Mouse (Mus musculus): ENCODE measurements around the gene Dgke. TPM values are rescaled to one million over a fixed set of nuclear protein-coding genes. Genes with fewer than 3 reads are reported as not detected.

The Dgke gene
- 4.5 and 5.1 TPM in 2 replicates for polyA plus RNA-seq (2015; fragmentation: Nextera tagmentation; extraction: Ambion mirVana)

DNA sequence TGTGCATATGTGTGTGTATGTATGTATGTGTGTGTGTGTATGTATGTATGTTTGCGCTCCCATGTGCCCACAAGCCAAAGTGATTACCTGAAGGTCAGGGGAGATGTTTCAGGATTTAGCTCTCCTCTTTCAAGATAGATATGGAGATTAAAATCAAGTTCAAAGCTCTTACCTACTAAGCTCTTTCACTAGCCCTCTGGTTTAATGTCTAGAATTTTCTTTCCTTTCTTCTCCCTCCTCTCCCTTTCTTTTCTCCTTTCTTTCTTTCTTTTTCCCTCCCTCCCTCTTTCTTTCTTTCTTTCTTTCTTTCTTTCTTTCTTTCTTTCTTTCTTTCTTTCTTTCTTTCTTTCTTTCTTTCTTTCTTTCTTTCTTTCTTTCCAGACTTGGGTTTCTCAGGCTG is at the start of gene Dgke:
Gene Dgke (minus strand): TSS at position 101 of the 400 bp plus-strand sequence.
- no peaks in the 10 kb centered on the region for H3K9me3 ChIP-seq (ENCODE audit: control insufficient read depth, low read length)
- H3K4me1 ChIP-seq (replicated peaks; ENCODE audit: control insufficient read depth, insufficient read depth, low read length): no peaks in the 10 kb centered on the region
- no peak for ATAC-seq (ENCODE audit: low read depth)
- WGBS: 94% methylated on average over 1 of the region's 1 CpGs
- H3K9ac ChIP-seq (ENCODE audit: low read length): no peak within 1 kb of the TSS
- H3K36me3 ChIP-seq (ENCODE audit: control insufficient read depth, insufficient read depth, low read length): no peaks in the 10 kb centered on the region
- H3K27ac ChIP-seq (ENCODE audit: low read length): peak within 1 kb of the TSS; percentile 66
- H3K4me3 ChIP-seq (ENCODE audit: low read length): no peak within 1 kb of the TSS
- no peaks in the 10 kb centered on the region for H3K27me3 ChIP-seq (ENCODE audit: control insufficient read depth, insufficient read depth, low read depth, low read length)
- H3K4me2 ChIP-seq (ENCODE audit: low read depth, low read length): no peak within 1 kb of the TSS

DNA sequence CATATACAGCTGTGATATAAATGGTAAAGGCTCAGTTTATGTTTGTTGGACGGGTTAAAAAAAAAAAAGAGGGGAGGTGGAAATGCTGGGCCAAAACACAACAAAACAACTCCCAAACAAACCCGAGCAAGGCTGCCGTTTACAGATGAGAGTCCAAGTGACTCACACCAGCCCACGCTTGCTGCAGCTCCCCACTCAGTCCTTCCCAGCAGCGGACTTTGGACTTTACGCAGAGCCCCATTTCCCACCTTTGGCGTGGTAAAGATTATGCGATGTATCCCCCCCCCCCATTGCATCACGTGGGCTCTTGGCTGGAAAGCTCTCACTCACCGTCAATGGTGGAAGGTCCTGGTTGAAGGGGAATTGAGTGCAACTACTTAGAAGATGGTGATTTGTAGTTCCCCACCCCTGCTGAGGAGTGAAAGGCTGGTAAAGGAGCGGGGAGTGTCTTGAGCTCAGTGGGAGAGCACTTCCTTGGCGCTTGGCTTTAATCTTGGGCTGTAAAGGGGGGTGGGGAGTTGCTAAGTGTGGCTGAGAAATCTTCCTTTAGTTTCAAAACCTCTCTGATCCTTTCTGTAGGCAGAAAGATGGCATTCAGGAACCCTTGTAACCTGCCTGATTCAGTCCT is 40.6 kb upstream of the Dgke start:
- Histone ChIP-seq H3K4me1 (replicated peaks; ENCODE audit: control insufficient read depth, insufficient read depth, low read length) (no peaks in the 10 kb centered on the region), H3K9ac (ENCODE audit: low read length) (no peak overlapping the region), H3K27me3 (ENCODE audit: control insufficient read depth, insufficient read depth, low read depth, low read length) (no peaks in the 10 kb centered on the region), H3K36me3 (ENCODE audit: control insufficient read depth, insufficient read depth, low read length) (no peaks in the 10 kb centered on the region), H3K4me3 (ENCODE audit: low read length) (no peak overlapping the region), H3K9me3 (ENCODE audit: control insufficient read depth, low read length) (no peaks in the 10 kb centered on the region), H3K27ac (ENCODE audit: low read length) (no peak overlapping the region), H3K4me2 (ENCODE audit: low read depth, low read length) (no peak overlapping the region)
- 34% methylated on average over 12 of the region's 12 CpGs for WGBS
- ATAC-seq (ENCODE audit: low read depth): no peak

DNA sequence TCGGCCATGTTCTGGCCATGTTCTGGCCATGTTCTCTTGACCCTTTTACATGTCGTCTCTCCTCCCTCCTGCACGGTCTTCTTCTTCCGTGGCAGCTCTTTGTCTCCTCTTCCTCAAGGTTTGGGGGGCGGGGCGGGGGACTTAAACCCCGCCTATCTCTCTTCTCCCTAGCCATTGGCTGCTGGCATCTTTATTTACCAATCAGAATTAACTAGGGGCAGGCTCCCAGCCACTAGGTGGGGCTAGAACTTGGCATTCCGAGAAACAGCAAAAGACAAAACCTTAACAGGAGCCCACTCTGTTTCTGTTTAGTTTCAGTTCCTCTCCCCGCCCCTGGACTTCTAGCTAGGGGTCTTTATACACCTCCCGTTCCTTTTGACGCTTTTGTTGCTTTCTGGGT is 39.2 kb upstream of the Dgke start:
- H3K4me2 ChIP-seq (ENCODE audit: low read depth, low read length): no peak overlapping the region
- H3K27me3 ChIP-seq (ENCODE audit: control insufficient read depth, insufficient read depth, low read depth, low read length): no peaks in the 10 kb centered on the region
- 86% methylated on average over 11 of the region's 11 CpGs for WGBS
- no peak overlapping the region for H3K9ac ChIP-seq (ENCODE audit: low read length)
- no peak overlapping the region for H3K4me3 ChIP-seq (ENCODE audit: low read length)
- no peaks in the 10 kb centered on the region for H3K36me3 ChIP-seq (ENCODE audit: control insufficient read depth, insufficient read depth, low read length)
- H3K9me3 ChIP-seq (ENCODE audit: control insufficient read depth, low read length): no peaks in the 10 kb centered on the region
- H3K4me1 ChIP-seq (replicated peaks; ENCODE audit: control insufficient read depth, insufficient read depth, low read length): no peaks in the 10 kb centered on the region
- H3K27ac ChIP-seq (ENCODE audit: low read length): no peak overlapping the region
- no peak for ATAC-seq (ENCODE audit: low read depth)

DNA sequence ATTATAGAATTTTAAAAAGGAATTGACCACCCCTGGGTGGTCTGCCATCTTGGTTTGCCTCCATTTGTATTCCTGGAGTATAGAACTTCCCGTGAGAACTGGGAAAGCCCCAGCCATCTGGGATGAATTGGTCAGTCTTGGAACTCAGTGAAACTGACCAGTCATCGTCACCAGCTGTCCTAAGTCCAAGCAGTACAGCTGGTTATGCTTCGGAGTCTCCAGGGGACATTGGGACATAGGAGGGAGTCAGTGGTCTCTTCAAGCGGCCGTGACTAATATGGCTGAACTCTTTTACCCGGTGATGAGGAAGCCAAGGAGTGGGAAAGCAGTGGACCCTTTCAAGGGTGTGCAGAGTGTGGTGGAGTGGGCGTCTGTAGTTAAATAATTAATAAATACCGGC is 38.6 kb upstream of the Dgke start:
- WGBS: 92% methylated on average over 8 of the region's 8 CpGs
- no peak overlapping the region for H3K4me2 ChIP-seq (ENCODE audit: low read depth, low read length)
- H3K4me1 ChIP-seq (replicated peaks; ENCODE audit: control insufficient read depth, insufficient read depth, low read length): 0 out of 2 replicates have a peak, but pooled peaks cover 2% of the 10 kb centered on the region
- H3K27ac ChIP-seq (ENCODE audit: low read length): no peak overlapping the region
- no peaks in the 10 kb centered on the region for H3K36me3 ChIP-seq (ENCODE audit: control insufficient read depth, insufficient read depth, low read length)
- H3K9me3 ChIP-seq (ENCODE audit: control insufficient read depth, low read length): no peaks in the 10 kb centered on the region
- no peak overlapping the region for H3K9ac ChIP-seq (ENCODE audit: low read length)
- H3K27me3 ChIP-seq (ENCODE audit: control insufficient read depth, insufficient read depth, low read depth, low read length): no peaks in the 10 kb centered on the region
- no peak overlapping the region for H3K4me3 ChIP-seq (ENCODE audit: low read length)
- no peak for ATAC-seq (ENCODE audit: low read depth)

DNA sequence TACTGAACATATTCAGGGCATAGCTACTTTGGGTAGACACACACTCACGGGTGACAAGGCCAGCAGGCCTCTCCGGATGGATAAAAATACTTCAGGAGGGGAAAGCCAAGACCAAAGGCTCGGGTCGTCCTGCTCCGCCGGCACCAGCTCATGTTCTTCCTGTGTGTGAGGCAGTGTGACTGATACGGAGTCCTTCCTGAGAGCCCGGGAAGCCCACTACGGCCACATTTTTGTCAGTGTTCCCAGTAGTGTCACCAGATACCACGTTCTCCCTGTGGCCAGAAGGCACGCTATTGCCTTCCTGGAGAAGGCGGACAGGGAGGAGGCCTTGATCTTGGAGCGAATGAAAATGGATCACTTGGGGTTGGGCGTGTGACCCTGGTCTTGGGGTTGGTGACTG is 36.5 kb upstream of the Dgke start:
- WGBS: 77% methylated on average over 14 of the region's 14 CpGs
- 0 out of 2 replicates have a peak, but pooled peaks cover 2% of the 10 kb centered on the region for H3K4me1 ChIP-seq (replicated peaks; ENCODE audit: control insufficient read depth, insufficient read depth, low read length)
- H3K9ac ChIP-seq (ENCODE audit: low read length): no peak overlapping the region
- ATAC-seq (ENCODE audit: low read depth): no peak
- no peak overlapping the region for H3K4me3 ChIP-seq (ENCODE audit: low read length)
- no peaks in the 10 kb centered on the region for H3K36me3 ChIP-seq (ENCODE audit: control insufficient read depth, insufficient read depth, low read length)
- H3K27me3 ChIP-seq (ENCODE audit: control insufficient read depth, insufficient read depth, low read depth, low read length): no peaks in the 10 kb centered on the region
- H3K27ac ChIP-seq (ENCODE audit: low read length): no peak overlapping the region
- H3K9me3 ChIP-seq (ENCODE audit: control insufficient read depth, low read length): no peaks in the 10 kb centered on the region
- H3K4me2 ChIP-seq (ENCODE audit: low read depth, low read length): no peak overlapping the region

DNA sequence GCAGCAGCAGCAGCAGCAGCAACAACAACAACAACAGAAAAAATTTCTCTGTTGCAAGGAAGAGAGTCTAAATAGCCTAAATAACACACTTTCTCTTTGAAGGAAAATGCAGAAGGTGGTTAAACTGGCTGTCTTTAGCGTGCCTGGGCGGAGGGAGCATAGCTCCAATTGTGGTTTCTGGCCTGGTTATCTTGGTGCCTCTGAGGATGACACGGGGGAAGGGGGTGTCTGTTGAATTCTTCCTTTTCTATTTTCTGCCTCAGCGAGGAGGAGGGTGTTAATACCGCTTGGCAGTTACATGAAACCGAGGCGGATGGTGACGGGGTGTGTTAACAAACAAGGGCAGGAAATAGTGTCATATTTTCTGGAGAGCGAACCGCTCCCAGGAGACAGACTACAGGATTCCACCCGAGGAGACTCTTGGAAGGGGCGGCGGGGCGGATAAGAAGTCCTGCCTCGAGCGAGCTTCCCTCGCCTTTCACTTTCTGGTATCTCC is 34.2 kb upstream of the Dgke start:
- H3K4me2 ChIP-seq (ENCODE audit: low read depth, low read length): peak overlapping the region; percentile 86
- H3K9ac ChIP-seq (ENCODE audit: low read length): peak overlapping the region; percentile 67
- no peaks in the 10 kb centered on the region for H3K36me3 ChIP-seq (ENCODE audit: control insufficient read depth, insufficient read depth, low read length)
- peak overlapping the region; percentile 34 for H3K27ac ChIP-seq (ENCODE audit: low read length)
- H3K4me3 ChIP-seq (ENCODE audit: low read length): peak overlapping the region; percentile 55
- H3K9me3 ChIP-seq (ENCODE audit: control insufficient read depth, low read length): no peaks in the 10 kb centered on the region
- 0 out of 2 replicates have a peak, but pooled peaks cover 2% of the 10 kb centered on the region for H3K4me1 ChIP-seq (replicated peaks; ENCODE audit: control insufficient read depth, insufficient read depth, low read length)
- peak; percentile 46 for ATAC-seq (ENCODE audit: low read depth)
- whole genome bisulfite sequencing: 10% methylated on average over 17 of the region's 17 CpGs
- no peaks in the 10 kb centered on the region for H3K27me3 ChIP-seq (ENCODE audit: control insufficient read depth, insufficient read depth, low read depth, low read length)

GRCm38 (mm10) chr11:89100403-89100802 is 33.8 kb upstream of the Dgke start:
- 0 out of 2 replicates have a peak, but pooled peaks cover 2% of the 10 kb centered on the region for H3K4me1 ChIP-seq (replicated peaks; ENCODE audit: control insufficient read depth, insufficient read depth, low read length)
- H3K36me3 ChIP-seq (ENCODE audit: control insufficient read depth, insufficient read depth, low read length): no peaks in the 10 kb centered on the region
- H3K4me3 ChIP-seq (ENCODE audit: low read length): peak overlapping the region; percentile 55
- ATAC-seq (ENCODE audit: low read depth): peak; percentile 91
- peak overlapping the region; percentile 67 for H3K9ac ChIP-seq (ENCODE audit: low read length)
- H3K27me3 ChIP-seq (ENCODE audit: control insufficient read depth, insufficient read depth, low read depth, low read length): no peaks in the 10 kb centered on the region
- H3K27ac ChIP-seq (ENCODE audit: low read length): no peak overlapping the region
- no peaks in the 10 kb centered on the region for H3K9me3 ChIP-seq (ENCODE audit: control insufficient read depth, low read length)
- peak overlapping the region; percentile 86 for H3K4me2 ChIP-seq (ENCODE audit: low read depth, low read length)
- 1% methylated on average over 9 of the region's 9 CpGs for WGBS

GRCm38 (mm10) chr11:89098930-89099329 is 32.3 kb upstream of the Dgke start:
- no peaks in the 10 kb centered on the region for H3K36me3 ChIP-seq (ENCODE audit: control insufficient read depth, insufficient read depth, low read length)
- H3K4me2 ChIP-seq (ENCODE audit: low read depth, low read length): no peak overlapping the region
- H3K27ac ChIP-seq (ENCODE audit: low read length): no peak overlapping the region
- WGBS: 73% methylated on average over 6 of the region's 6 CpGs
- H3K9me3 ChIP-seq (ENCODE audit: control insufficient read depth, low read length): no peaks in the 10 kb centered on the region
- H3K4me3 ChIP-seq (ENCODE audit: low read length): no peak overlapping the region
- H3K27me3 ChIP-seq (ENCODE audit: control insufficient read depth, insufficient read depth, low read depth, low read length): no peaks in the 10 kb centered on the region
- no peak for ATAC-seq (ENCODE audit: low read depth)
- 0 out of 2 replicates have a peak, but pooled peaks cover 2% of the 10 kb centered on the region for H3K4me1 ChIP-seq (replicated peaks; ENCODE audit: control insufficient read depth, insufficient read depth, low read length)
- H3K9ac ChIP-seq (ENCODE audit: low read length): no peak overlapping the region

- H3K9ac ChIP-seq (ENCODE audit: low read length): no peak overlapping the region
- H3K27me3 ChIP-seq (ENCODE audit: control insufficient read depth, insufficient read depth, low read depth, low read length): no peaks in the 10 kb centered on the region
- H3K4me1 ChIP-seq (replicated peaks; ENCODE audit: control insufficient read depth, insufficient read depth, low read length): 0 out of 2 replicates have a peak, but pooled peaks cover 2% of the 10 kb centered on the region
- WGBS: 67% methylated on average over 17 of the region's 17 CpGs
- no peak overlapping the region for H3K4me2 ChIP-seq (ENCODE audit: low read depth, low read length)
- H3K9me3 ChIP-seq (ENCODE audit: control insufficient read depth, low read length): no peaks in the 10 kb centered on the region
- H3K36me3 ChIP-seq (ENCODE audit: control insufficient read depth, insufficient read depth, low read length): no peaks in the 10 kb centered on the region
- ATAC-seq (ENCODE audit: low read depth): no peak
- no peak overlapping the region for H3K27ac ChIP-seq (ENCODE audit: low read length)
- no peak overlapping the region for H3K4me3 ChIP-seq (ENCODE audit: low read length)
Observed at GRCm38 (mm10) chr11:89098083-89098835, 31.6 kb upstream of the Dgke start.

All from lung, embryonic 16.5 days (tissue).